Mouse (Mus musculus) spleen, postnatal 4 days (tissue): Measurements from ENCODE around the gene Fam168b.

Source experiments
- DNase-seq, 2 experiments: peaks; one replicate each; pipeline ENCODE4 v3.0.0; 2022; ENCODE audit warnings: low spot score in 2 of 2

Gene Fam168b

GRCm38 (mm10) chr1:34851562-34851961, 8.7 kb upstream of the Fam168b start:
- no peak for DNase-seq

GRCm38 (mm10) chr1:34850343-34851136, 7.7 kb upstream of the Fam168b start:
- no peak for DNase-seq

GRCm38 (mm10) chr1:34849745-34850342, 7.0 kb upstream of the Fam168b start, which contains the start of gene Plekhb2:
Gene Plekhb2, plus strand, starts transcription at chr1:34849976.
- DNase-seq = peak; percentile 86 to 95

DNA sequence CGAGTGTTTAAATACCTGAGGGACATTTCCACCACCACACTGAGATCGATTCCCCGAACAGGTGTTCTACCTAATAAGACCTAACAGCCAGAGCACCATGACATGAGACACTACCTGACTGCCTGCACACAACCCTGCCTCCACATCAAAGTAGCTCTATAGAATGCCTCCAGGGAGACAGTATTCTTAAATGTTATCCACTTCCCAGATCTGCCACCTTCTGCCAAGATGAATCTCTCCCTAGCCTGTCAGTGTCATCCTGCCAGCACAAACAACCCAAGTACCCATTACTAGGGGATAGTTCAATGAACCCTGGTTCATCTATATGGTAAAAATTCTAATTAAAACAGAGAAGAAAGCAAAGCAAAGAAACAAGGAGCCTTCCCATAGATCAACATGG, 4.2 kb upstream of the Fam168b start:
- DNase-seq = no peak

- peak; percentile 42 to 80 for DNase-seq
These were observed 440 bp downstream of the Fam168b start for GRCm38 (mm10) chr1:34842389-34842861.

DNA sequence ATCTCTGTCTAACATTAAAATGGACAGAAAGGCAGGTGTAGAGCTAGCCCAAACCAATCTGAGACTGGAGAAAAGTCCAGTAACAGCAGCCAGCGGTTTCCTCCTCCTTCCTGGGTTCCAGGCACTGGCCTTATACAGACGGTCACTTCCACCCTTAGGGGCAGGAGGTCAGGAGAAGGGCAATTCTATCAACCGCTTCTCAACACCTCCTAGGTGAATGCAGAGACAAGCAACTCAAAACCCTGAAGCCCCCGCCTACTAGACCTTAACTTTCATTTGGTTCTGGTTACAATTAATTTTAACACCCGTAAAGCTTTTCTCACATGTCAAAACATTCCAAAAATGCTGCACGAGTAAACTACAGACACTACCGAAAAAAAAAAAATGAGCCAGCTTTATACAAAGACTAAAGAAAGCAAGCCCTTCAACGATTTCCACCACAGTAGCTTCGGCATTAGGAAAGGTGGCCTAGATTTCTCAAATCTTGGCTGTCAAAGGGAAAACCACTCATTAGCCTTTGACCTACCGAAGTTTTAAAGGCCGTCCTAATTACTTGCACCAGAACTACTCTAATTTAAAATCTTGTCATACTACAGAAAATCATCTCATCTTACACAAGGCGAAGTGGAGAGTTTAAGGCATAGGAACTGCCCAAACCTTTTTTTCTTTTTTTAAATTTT, 1.0 kb downstream of the Fam168b start:
- DNase-seq = no peak

GRCm38 (mm10) chr1:34839241-34839640, 3.6 kb downstream of the Fam168b start:
- no peak for DNase-seq

GRCm38 (mm10) chr1:34837951-34838689, 4.7 kb downstream of the Fam168b start:
- no peak for DNase-seq

DNA sequence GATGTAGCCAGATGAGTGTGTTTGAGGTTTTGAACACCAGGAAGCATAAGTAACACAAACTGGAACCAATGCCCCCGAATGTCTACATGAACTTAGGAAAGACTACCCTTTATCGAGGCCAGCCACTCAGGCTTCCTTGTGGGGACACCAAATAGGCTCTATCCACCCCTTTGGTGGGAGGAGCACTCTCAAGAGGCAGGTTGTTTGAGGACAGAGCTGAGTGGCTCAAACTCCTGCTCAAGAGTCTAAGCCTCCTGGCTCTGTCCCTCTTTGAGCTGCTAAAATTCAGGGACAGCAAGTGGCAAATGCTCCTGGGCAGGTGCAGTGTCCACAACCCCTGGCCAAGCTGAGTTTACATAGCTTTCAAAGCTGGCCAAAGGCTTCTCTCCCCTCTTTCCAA, 8.0 kb downstream of the Fam168b start:
- DNase-seq = no peak

DNA sequence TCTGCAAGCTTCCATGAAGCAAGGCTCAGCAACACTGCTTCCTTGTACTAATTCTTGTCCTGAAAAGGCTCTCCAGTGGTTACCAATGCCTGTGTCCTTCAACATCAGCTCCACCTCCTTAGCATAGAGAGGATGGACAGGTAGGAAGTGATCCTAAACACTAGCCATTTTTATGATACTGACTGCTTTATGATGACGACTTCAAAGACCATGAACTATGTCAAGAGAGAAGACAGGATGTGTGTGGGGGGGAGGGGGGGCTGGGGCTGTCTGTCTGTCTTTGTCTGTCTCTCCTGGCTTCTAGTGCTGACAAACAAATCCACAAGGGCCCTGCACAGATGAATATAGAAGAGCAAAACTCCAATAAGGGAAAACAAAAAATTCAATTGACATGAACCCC, 11.5 kb downstream of the Fam168b start:
- no peak for DNase-seq

DNA sequence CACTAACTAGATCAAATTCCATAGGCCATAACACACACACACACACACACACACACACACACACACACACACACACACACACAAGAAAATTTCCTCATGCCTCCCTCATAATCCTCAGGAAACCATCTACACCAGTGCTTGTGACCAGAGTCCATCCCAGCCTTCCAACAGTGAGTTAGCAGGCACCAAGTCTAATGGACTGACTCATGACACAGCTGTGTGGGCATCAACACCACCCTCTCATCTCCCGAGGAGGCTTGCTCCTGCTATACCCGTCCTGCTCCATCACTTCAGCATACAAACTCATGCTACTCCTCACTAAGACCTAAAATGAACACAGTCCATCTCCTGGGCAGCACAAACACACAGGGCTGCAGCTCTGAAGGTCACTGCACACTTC, 11.9 kb downstream of the Fam168b start:
- DNase-seq = no peak

DNA sequence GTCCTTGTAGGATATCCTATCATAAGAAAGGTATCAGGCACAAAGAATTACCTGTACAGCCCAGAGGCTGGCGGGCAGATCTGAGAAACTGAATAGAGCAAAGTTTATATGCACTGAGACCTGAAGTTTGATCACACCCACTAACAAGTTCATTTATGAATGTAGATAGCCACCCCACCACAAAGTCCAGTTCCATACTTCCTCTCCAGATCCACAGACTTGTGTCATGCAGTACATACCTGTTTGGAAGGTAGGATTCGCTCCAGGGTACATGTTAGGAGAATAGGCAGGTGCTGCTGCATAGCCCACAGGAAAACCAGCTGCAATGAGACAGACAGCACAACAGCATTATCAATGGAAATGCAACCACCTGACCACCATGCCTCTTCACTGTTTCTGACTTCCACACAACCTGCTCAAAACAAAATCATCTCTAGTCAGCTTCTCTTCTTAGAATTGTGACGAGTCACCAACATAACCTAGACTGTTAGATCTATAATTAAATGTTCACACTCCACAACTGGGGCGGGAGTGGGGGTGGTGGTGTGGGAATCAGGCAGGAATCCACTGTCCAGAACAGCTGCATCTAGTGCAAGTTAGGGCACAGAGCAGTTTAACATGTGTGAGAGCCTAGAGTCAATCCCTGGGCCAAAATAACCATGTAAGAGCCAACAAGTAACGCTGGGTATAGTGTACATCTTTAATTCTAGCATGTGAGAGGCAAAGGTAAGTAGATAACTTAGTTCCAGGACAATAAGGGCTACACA, 14.2 kb downstream of the Fam168b start:
- no peak for DNase-seq

GRCm38 (mm10) chr1:34827900-34828299, 15.0 kb downstream of the Fam168b start:
- no peak for DNase-seq

DNA sequence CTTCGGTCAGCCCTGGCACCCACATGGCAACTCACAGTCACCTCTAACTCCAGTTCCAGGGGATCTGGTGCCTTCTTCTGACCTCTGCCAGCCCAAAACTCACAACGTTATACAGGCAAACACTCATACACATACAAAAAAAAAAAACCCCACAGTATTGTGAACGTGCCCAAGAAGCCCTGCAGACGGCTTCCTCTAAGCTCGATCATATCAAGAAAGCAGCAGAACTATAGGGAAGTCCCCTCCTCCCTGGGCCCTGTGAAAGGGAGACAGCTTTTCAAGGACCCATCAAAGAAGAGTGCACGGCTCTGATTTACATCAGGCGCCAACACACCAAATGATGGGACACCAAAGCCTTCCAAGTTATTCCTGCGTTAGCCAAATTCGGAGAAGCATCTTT, 17.0 kb downstream of the Fam168b start:
- DNase-seq = no peak

DNA sequence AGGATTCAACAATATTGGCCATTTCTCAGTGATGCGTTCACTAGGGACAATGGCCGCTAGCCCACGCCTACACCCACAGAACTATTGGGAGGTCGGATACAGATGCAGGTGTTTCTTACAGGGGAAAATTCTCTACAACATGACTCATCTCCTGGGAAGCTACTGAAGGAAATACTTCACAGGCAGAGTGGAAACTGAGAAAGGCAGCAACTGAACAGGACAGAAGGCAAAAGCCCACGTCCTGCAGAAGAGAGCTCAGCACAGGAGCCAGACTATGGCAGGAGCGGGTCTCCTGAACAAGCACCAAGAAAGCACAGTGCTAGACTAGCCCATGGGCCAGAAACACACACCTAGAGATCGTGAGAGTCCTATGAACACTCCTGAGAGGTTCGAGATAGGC, 18.7 kb downstream of the Fam168b start:
- no peak for DNase-seq

GRCm38 (mm10) chr1:34823353-34823752, 19.5 kb downstream of the Fam168b start:
- DNase-seq = no peak

DNA sequence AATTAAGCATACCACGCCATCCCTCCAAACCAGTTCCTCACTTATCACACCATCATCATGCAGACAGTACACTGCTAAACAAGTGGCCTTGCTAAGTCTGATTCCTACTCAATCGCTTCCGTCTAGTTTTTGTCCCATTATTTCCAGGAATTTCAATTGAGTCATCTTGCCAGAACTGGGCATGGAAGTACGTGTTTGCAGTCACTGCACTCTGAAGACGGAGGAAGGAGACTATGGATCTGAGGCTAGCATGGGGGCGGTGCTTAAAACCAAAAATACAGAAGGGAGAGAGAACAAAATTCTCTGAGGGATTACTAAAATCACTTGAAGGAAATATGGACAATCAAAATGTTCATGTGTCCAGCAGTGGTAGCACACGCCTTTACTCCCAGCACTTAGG, 20.1 kb downstream of the Fam168b start:
- no peak for DNase-seq

GRCm38 (mm10) chr1:34822003-34822402, 20.9 kb downstream of the Fam168b start:
- no peak for DNase-seq

- DNase-seq = no peak
These were observed 21.5 kb downstream of the Fam168b start for GRCm38 (mm10) chr1:34821411-34821810.

- DNase-seq = no peak
These were observed 23.5 kb downstream of the Fam168b start for GRCm38 (mm10) chr1:34819225-34819910.

DNA sequence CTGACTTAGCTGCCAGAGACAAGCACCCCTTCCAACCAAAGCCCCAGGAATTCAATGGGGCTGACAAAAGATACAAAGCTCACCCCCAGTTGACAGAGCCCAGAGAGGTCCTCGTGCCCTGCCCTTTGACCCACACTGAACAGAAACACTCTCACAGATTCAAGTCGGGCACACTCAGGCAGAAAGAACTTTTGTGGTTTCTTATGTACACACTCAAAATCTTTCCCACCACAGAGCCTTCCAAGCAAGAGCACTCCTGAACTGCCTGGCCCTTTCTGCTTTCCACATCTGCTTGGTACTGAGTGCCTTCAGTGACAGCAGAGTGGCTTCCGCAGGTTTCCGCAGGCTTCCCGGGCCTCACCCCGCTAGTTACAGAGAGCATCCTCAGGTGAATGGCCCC, 27.0 kb downstream of the Fam168b start:
- DNase-seq = no peak
